ENCODE assay signal across 15 mouse cellular contexts in the genomic region with DNA sequence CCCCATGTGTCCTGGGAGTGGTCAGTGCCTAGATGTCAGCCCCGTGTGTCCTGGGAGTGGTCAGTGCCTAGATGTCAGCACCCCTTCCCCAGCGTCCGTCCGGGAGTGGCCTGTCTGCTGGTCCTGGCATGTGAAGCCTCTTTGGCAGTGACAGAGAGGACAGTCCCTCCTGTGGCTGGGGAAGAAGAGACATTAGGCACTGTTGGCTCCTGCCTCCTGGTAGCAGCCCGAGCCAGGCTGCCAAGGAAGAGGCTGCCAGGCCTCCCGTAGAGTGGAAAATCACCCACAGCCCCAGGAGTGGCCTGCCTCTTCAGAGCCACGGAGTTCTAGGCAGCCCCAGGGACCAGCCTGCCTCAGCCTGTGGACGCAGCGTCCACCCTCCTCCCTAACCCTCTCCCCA. TPM values are rescaled to one million over a fixed set of nuclear protein-coding genes. Genes with fewer than 3 reads are reported as not detected.
DNase-seq lines count a peak whose midpoint lies in the region; ATAC-seq and TF ChIP-seq lines count a peak whose summit lies in the region.
"Had no signal": no experiment of that assay in that cellular context is flagged by ENCODE, and none has a peak within 500 bp of the region (broad histone marks: within the 10 kb centered on the region; RNA-seq: fewer than 3 reads in every experiment).

No protein-coding gene starts in this region.

- H3K9me3 ChIP-seq in midbrain, embryonic 10.5 days (replicated peaks): peaks cover 12% of the 10 kb centered on the region
- H3K9me3 ChIP-seq in midbrain, embryonic 15.5 days: 0 out of 2 replicates have a peak, but pooled peaks cover 4% of the 10 kb centered on the region
- H3K9me3 ChIP-seq in liver, postnatal 0 days (ENCODE audit: low read length): no peaks in the 10 kb centered on the region; the same call in 1 of the 2 replicates
- H3K9me3 ChIP-seq: forebrain, embryonic 13.5 days had no signal

- ATAC-seq in cerebellum, adult (ENCODE audit: insufficient number of reproducible peaks, low FRiP score, low TSS enrichment): peak; percentile 65
- no peak for ATAC-seq in midbrain, embryonic 15.5 days (replicated peaks)
- ATAC-seq in liver, postnatal 0 days: peak; percentile 24
- ATAC-seq: forebrain, embryonic 13.5 days had no signal

- WGBS in midbrain, embryonic 10.5 days: 75% methylated on average over 9 of the region's 9 CpGs
- WGBS in midbrain, embryonic 15.5 days: 68% methylated on average over 9 of the region's 9 CpGs
- 76% methylated on average over 9 of the region's 9 CpGs for WGBS in liver, postnatal 0 days (ENCODE audit: insufficient replicate concordance)

- no peak for DNase-seq in cerebellum, postnatal 4 days (ENCODE audit: low spot score in 2 of 2)
- no peak for DNase-seq in midbrain, embryonic 10.5 days (ENCODE audit: low spot score)
- peak; percentile 83 for DNase-seq in gastrocnemius, adult 2 months
- no peak for DNase-seq in liver, postnatal 0 days
- no peak for DNase-seq in thymus, postnatal 4 days
- DNase-seq in T-cell, adult 2 months (ENCODE audit: low spot score): no peak
- DNase-seq: heart, postnatal 4 days; lung, postnatal 4 days; midbrain, embryonic 14.5 days; thymus, adult 18-20 months had no signal

- TF ChIP-seq CTCF in gastrocnemius, adult 2 months (IDR thresholded peaks at IDR 0.05): peak; percentile 14; the same call in 1 of the 2 replicates
- no peak for TF ChIP-seq CTCF in liver, postnatal 0 days (IDR thresholded peaks at IDR 0.05; ENCODE audit: low read depth)

- H3K36me3 ChIP-seq in midbrain, embryonic 10.5 days: peaks cover 3% of the 10 kb centered on the region; the same call in 1 of the 2 replicates
- H3K36me3 ChIP-seq in midbrain, embryonic 15.5 days (replicated peaks): no peaks in the 10 kb centered on the region
- H3K36me3 ChIP-seq in liver, postnatal 0 days (replicated peaks; ENCODE audit: insufficient read depth, low read length): peaks cover 17% of the 10 kb centered on the region
- H3K36me3 ChIP-seq: neural tube, embryonic 12.5 days had no signal

- no peak overlapping the region for H3K4me3 ChIP-seq in midbrain, embryonic 10.5 days
- H3K4me3 ChIP-seq in midbrain, embryonic 15.5 days: no peak overlapping the region
- H3K4me3 ChIP-seq in gastrocnemius, adult 2 months: peak overlapping the region; percentile 15
- H3K4me3 ChIP-seq in liver, postnatal 0 days (ENCODE audit: low read depth, low read length): no peak overlapping the region
- H3K4me3 ChIP-seq: forebrain, embryonic 13.5 days; neural tube, embryonic 12.5 days had no signal

- intact Hi-C loops in gastrocnemius, adult 2 months (cut with DNase I): loop anchor here (2.0 to 10.0 kb wide), 2 partner anchors 27 to 347 kb away; no protein-coding TSS in a partner anchor

- TF ChIP-seq EP300 in liver, postnatal 0 days (IDR thresholded peaks at IDR 0.05; ENCODE audit: low read depth): no peak

- peaks cover 10% of the 10 kb centered on the region; the same call in 1 of the 2 replicates for H3K27me3 ChIP-seq in midbrain, embryonic 10.5 days (ENCODE audit: low read depth, poor library complexity, severe bottlenecking)
- H3K27me3 ChIP-seq in midbrain, embryonic 15.5 days (replicated peaks): no peaks in the 10 kb centered on the region
- H3K27me3 ChIP-seq in liver, postnatal 0 days (ENCODE audit: insufficient read depth, low read length): no peaks in the 10 kb centered on the region
- H3K27me3 ChIP-seq: forebrain, embryonic 13.5 days; neural tube, embryonic 12.5 days had no signal

- no peak overlapping the region for H3K9ac ChIP-seq in midbrain, embryonic 15.5 days
- H3K9ac ChIP-seq in liver, postnatal 0 days (replicated peaks): no peak overlapping the region
- H3K9ac ChIP-seq: forebrain, embryonic 13.5 days; liver, embryonic 14.5 days; neural tube, embryonic 12.5 days had no signal

- no peak overlapping the region for H3K4me2 ChIP-seq in midbrain, embryonic 15.5 days
- H3K4me2 ChIP-seq in liver, postnatal 0 days (ENCODE audit: low read depth, low read length): no peak overlapping the region
- H3K4me2 ChIP-seq: forebrain, embryonic 13.5 days; neural tube, embryonic 12.5 days had no signal

- peak overlapping the region; percentile 23; the same call in 1 of the 2 replicates for H3K27ac ChIP-seq in midbrain, embryonic 10.5 days (replicated peaks)
- no peak overlapping the region for H3K27ac ChIP-seq in midbrain, embryonic 15.5 days
- H3K27ac ChIP-seq in gastrocnemius, adult 2 months: peak overlapping the region; percentile 88
- H3K27ac ChIP-seq in liver, postnatal 0 days (ENCODE audit: low read depth): peak overlapping the region; percentile 35
- H3K27ac ChIP-seq: forebrain, embryonic 13.5 days; liver, embryonic 14.5 days; neural tube, embryonic 12.5 days had no signal

- peaks cover 37% of the 10 kb centered on the region for H3K4me1 ChIP-seq in midbrain, embryonic 10.5 days
- peaks cover 7% of the 10 kb centered on the region for H3K4me1 ChIP-seq in midbrain, embryonic 15.5 days
- H3K4me1 ChIP-seq in liver, postnatal 0 days (ENCODE audit: insufficient read depth): peaks cover 19% of the 10 kb centered on the region

RNA-seq across cellular contexts. Expression of a gene that starts 35.3 kb away (rescaled TPM):
- polyA plus RNA-seq in midbrain, embryonic 10.5 days (2016; fragmentation: Nextera tagmentation; extraction: Ambion mirVana): 3.5 and 5.4 TPM in 2 replicates
- polyA plus RNA-seq in midbrain, embryonic 15.5 days (2015; fragmentation: Nextera tagmentation; extraction: Ambion mirVana): 4.9 TPM in 2 replicates
- total RNA-seq in gastrocnemius, adult 2 months (2021): 10 to 100 TPM in 1 of 2 experiments, 1 to 10 TPM in 1; 8.9 to 15.9 TPM
- 10.1 and 12.1 TPM in 2 replicates for polyA plus RNA-seq in liver, postnatal 0 days (2015; fragmentation: Nextera tagmentation; extraction: Ambion mirVana)

RNA-seq across cellular contexts. Expression of a gene that starts 52.2 kb away (rescaled TPM):
- 79.7 and 86.6 TPM in 2 replicates for polyA plus RNA-seq in midbrain, embryonic 10.5 days (2016; fragmentation: Nextera tagmentation; extraction: Ambion mirVana)
- 48.4 and 52.2 TPM in 2 replicates for polyA plus RNA-seq in midbrain, embryonic 15.5 days (2015; fragmentation: Nextera tagmentation; extraction: Ambion mirVana)
- 10 to 100 TPM; 23.7 to 29.7 TPM for total RNA-seq in gastrocnemius, adult 2 months (2021)
- 139 and 148 TPM in 2 replicates for polyA plus RNA-seq in liver, postnatal 0 days (2015; fragmentation: Nextera tagmentation; extraction: Ambion mirVana)
